Mouse (Mus musculus) kidney, adult 2 months (tissue): ENCODE results near the gene Cx3cr1.

Experiments
- CTCF ChIP-seq: fragments of 200-500 bp; conservative IDR thresholded peaks from 2 replicates; pipeline ENCODE4 v1.5.1; 2011; ENCODE audit warnings: low read depth, mild to moderate bottlenecking, control low read depth, low read length, moderate library complexity, mixed read lengths; ENCODE audit not compliant: insufficient read depth, insufficient read length
- POLR2A ChIP-seq: fragments of 200-500 bp; IDR thresholded peaks from one replicate; pipeline ENCODE4 v1.6.1; 2011; ENCODE audit warnings: low read depth, low read length, control low read depth

- TF ChIP-seq CTCF (no peak), POLR2A (no peak)
Measured at GRCm38 (mm10) chr9:120054545-120055277, 15.0 kb downstream of the Cx3cr1 start.
